Mouse (Mus musculus) kidney, postnatal 25 days (tissue): Measurements from ENCODE around the gene Dnm1.
"Not testable (repeated sequence)": the region's sequence is repeated elsewhere in the genome, so short reads cannot be mapped to it uniquely, and the experiment has no call there.

Source experiments
- DNase-seq, 2 experiments: peaks; one replicate each; pipeline ENCODE4 v3.0.0; 2021; ENCODE audit warnings: mixed read lengths in 2 of 2

The Dnm1 gene

GRCm38 (mm10) chr2:32310096-32310845 is 42.9 kb downstream of the Dnm1 start:
- peak in 1 of 2 experiments; percentile 33 for DNase-seq

DNA sequence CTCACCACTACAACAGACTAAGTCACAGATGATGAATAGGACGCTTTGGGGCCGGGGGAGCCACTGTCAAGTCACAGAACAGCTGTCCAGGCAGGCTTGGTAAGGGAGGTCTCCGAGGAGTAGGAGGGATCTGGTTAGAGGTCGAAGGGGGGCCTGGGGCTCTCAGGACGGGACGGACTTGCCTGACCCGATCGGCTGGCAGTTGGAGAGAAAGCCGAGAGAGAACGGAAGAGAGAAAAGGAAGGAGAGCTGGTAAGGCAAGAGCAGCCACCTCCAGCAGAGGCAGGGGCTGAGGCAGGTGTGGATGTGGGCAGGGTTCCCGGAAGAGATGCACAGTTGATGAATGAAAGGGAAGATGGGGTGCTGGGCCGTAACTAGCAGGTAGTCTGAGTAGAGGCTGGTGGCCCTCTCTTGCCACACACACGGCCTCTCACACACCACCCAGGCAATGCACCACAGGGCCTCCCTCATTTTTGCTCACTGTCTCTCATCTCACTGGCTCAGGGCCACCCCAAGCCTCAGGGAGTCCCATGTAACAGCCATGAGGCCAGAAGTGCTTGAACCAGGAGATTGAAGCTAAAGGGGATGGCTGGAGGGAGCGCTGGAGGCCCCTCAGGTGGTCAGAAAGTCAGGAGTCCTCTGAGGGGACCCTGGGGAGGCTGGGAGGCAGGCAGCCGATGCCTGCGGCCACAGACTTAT is 44.1 kb downstream of the Dnm1 start:
- peak in 1 of 2 experiments; percentile 34 for DNase-seq

GRCm38 (mm10) chr2:32307941-32308760 is 45.0 kb downstream of the Dnm1 start:
- peak; percentile 58 to 75 for DNase-seq

GRCm38 (mm10) chr2:32307247-32307798 is 45.8 kb downstream of the Dnm1 start:
- DNase-seq: peak in 1 of 2 experiments; percentile 24

- peak in 1 of 2 experiments; percentile 32 for DNase-seq
Observed at GRCm38 (mm10) chr2:32306176-32306575, 47.0 kb downstream of the Dnm1 start.

DNA sequence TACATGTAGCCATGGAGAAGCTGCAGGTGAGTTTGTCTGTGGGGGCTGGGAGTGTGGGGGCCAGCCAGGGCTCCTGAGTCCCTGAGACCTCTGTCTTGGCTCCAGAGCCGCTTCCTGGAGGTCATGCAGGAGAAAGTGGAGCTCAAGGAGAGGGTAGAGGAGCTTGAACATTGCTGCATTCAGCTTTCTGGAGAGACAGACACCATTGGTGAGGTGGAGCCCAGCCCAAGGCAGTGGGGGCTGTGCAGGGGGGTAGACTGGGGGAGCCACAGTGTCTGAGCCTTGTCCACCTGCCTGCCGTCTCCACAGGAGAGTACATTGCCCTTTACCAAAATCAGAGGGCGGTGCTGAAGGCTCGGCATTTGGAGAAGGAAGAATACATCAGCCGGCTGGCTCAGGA is 47.5 kb downstream of the Dnm1 start:
- no peak for DNase-seq

- peak; percentile 68 to 69 for DNase-seq
Observed at GRCm38 (mm10) chr2:32304145-32304832, 48.8 kb downstream of the Dnm1 start.

- no peak for DNase-seq
Observed at GRCm38 (mm10) chr2:32302952-32303351, 50.2 kb downstream of the Dnm1 start.

GRCm38 (mm10) chr2:32299469-32299868 is 53.7 kb downstream of the Dnm1 start:
- DNase-seq: no peak

GRCm38 (mm10) chr2:32295842-32296241 is 57.3 kb downstream of the Dnm1 start:
- not testable (repeated sequence) for DNase-seq

- no peak for DNase-seq
Observed at GRCm38 (mm10) chr2:32295285-32295684, 57.9 kb downstream of the Dnm1 start.

DNA sequence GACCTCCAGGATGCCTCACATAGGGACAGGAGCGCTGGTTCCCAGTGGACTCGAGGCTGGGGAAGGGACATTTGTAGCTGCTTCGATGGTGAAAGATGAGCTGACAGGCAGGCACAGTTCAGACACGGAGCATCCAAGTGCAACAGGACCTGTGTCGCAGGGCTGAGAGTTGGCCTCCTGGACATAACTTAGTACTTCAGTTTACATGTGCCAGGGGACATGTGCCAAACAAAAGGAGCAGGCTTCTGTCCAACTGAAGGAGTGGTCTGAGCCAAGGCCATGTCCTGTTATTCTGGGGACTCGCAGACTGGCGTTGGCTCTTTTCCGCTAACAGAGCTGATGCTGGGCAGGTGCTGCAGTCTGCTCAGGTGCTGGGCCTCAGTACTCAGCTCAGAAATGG is 58.8 kb downstream of the Dnm1 start:
- no peak for DNase-seq

- no peak for DNase-seq
Observed at GRCm38 (mm10) chr2:32289578-32289977, 63.6 kb downstream of the Dnm1 start.

DNA sequence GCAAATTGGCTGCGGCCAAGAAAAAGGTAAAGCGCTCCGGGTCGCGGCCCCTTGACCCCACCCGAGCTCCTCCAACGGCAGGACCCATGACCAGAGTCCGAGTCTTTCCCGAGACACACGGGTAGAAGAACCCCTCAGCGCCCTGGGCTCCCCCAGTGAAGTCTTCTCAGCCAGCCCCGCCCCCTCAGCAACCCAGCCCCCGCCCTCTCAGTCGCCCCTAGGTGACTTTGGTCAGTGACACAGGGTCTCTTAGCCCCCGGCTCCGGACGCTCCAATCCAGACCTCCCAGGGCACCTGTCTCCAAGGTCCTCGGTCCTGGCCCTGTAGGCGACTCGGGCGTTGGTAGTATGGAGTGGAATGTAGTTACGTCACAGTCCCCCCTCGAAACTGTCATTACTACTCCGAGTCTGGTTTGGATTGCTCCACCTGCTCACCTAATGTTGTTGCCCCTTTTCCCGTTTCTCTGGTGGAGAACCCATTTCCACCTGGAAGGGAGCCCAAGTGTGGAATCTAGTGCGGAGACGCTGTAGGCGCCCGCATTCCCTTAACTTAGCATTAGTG is 64.7 kb downstream of the Dnm1 start:
- peak in 1 of 2 experiments; percentile 38 for DNase-seq

DNA sequence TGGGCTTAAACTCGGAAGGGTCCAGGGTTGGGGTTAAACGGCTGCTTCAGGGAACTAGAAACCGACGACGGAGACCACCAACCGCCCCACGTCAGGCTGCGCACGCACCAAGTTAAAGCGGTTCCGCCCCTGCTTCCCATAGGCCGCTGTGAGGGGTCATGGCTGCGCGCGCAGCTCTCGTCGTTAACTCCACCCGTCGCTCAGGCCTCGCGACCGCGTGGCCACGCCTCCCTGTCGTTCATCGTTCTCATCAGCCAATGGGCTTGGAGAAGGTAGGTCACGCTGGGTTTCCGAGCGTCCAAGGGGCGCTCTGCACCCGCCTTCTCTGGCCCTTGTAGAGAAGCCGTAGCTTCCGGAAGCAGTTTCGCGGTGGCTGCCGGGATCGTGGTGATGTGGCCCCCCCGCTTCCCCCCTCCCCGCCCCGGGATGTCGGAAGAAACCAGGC is 65.2 kb downstream of the Dnm1 start, which contains the start of gene Swi5:
TSS of gene Swi5 (minus strand) at position 153 of the 445 bp plus-strand sequence.
- peak; percentile 100 for DNase-seq

DNA sequence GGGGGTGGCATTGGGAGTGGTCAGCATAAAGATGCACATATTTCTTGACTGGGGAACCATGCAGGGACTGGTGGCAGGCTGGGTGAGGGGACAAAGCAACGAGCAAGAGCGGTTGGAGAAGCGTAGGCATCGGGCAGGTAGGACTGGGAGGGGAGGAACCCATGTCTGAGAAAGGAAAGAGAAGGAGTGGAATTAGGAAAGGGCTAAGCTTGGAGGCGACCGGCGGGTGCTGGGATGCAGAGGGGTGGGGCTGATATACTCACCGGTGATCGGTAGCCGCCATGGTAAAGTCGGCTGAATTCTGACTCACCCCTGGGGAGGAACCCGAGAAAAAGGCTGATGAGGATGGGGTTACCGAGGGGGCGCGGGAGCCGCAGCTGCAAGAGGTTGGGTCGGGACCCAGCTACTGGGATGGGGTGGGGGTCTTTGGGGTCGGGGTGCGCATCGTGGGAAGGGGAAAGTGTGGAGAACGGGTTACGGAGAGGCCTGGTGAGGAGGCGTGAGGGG is 65.8 kb downstream of the Dnm1 start, which contains the start of gene Golga2:
TSS of gene Golga2 (plus strand) at position 51 of the 507 bp plus-strand sequence.
- DNase-seq: no peak

GRCm38 (mm10) chr2:32283986-32284385 is 69.2 kb downstream of the Dnm1 start:
- no peak for DNase-seq

DNA sequence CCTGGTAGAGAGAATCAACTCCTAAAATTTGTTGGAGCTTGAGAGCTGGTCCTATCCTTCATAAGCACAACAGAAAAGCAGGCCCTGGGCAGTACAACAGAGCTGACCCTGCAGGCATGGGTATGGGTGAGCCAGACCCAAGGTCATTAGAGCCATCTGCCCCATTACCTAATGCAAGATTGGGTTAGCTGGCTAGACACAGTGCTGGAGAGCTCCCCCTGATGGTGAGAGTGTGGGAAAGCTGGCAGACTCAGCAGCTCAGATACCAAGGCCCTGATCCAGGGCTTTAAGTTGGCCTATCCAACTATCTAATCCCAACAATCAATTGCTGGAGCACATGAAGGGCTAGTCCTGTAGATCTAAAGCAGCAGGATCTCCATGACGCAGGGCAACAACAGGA is 70.4 kb downstream of the Dnm1 start:
- peak; percentile 74 to 81 for DNase-seq

- DNase-seq: no peak
Observed at GRCm38 (mm10) chr2:32282289-32282688, 70.8 kb downstream of the Dnm1 start.

- no peak for DNase-seq
Observed at GRCm38 (mm10) chr2:32275823-32276222, 77.3 kb downstream of the Dnm1 start.

DNA sequence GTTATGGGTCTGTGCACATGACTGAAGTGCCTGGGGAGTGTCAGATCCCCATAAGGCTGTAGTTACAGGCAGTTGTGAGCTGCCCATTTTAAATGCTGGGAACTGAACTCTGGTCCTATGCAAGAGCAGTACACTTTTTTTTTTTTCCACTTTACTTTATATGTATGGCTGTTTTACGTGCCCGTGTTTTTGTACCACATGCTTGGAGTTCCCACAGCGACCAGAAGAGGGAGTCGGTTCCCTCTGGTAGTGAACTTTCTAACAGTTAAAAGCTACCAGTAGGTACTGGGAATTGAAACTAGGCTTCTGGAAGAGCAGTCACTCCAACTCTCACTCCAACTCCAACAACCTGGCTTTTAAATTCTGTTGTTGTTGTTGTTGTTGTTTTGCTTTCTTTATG is 92.5 kb downstream of the Dnm1 start:
- peak; percentile 51 to 77 for DNase-seq
